Mouse (Mus musculus): ENCODE results near the gene Palld. TPM values are rescaled to one million over a fixed set of nuclear protein-coding genes. Genes with fewer than 3 reads are reported as not detected.

The Palld gene
- polyA plus RNA-seq, 1 experiment from 2014 or later, result 62.2 TPM

GRCm38 (mm10) chr8:61908303-61909215 is 6.1 kb upstream of the Palld start:
- no peaks in the 10 kb centered on the region for H3K27me3 ChIP-seq (replicated peaks; ENCODE audit: low read depth, poor library complexity, severe bottlenecking)
- H3K27ac ChIP-seq (replicated peaks), result no peak overlapping the region
- no peaks in the 10 kb centered on the region for H3K9me3 ChIP-seq
- no peak overlapping the region for H3K4me3 ChIP-seq
- no peak for DNase-seq (ENCODE audit: low spot score)
- H3K4me1 ChIP-seq, result 0 out of 2 replicates have a peak, but pooled peaks cover 4% of the 10 kb centered on the region
- H3K36me3 ChIP-seq (replicated peaks), result no peaks in the 10 kb centered on the region
- WGBS, result 73% methylated on average over 13 of the region's 13 CpGs

- Histone ChIP-seq H3K27me3 (replicated peaks; ENCODE audit: low read depth, poor library complexity, severe bottlenecking) (no peaks in the 10 kb centered on the region), H3K36me3 (replicated peaks) (no peaks in the 10 kb centered on the region), H3K4me1 (no peaks in the 10 kb centered on the region), H3K4me3 (no peak overlapping the region), H3K27ac (replicated peaks) (no peak overlapping the region), H3K9me3 (no peaks in the 10 kb centered on the region)
- 68% methylated on average over 6 of the region's 6 CpGs for WGBS
- no peak for DNase-seq (ENCODE audit: low spot score)
These were observed 1.3 kb downstream of the Palld start for GRCm38 (mm10) chr8:61901028-61901717.

GRCm38 (mm10) chr8:61897402-61897801 is 5.1 kb downstream of the Palld start:
- Histone ChIP-seq H3K4me3 (no peak overlapping the region), H3K4me1 (no peaks in the 10 kb centered on the region), H3K27me3 (replicated peaks; ENCODE audit: low read depth, poor library complexity, severe bottlenecking) (no peaks in the 10 kb centered on the region), H3K27ac (replicated peaks) (no peak overlapping the region), H3K9me3 (no peaks in the 10 kb centered on the region), H3K36me3 (replicated peaks) (no peaks in the 10 kb centered on the region)
- DNase-seq (ENCODE audit: low spot score), result no peak
- 73% methylated on average over 1 of the region's 1 CpGs for WGBS

- Histone ChIP-seq H3K9me3 (no peaks in the 10 kb centered on the region), H3K27ac (replicated peaks) (no peak overlapping the region), H3K36me3 (replicated peaks) (no peaks in the 10 kb centered on the region), H3K4me1 (no peaks in the 10 kb centered on the region), H3K4me3 (no peak overlapping the region), H3K27me3 (replicated peaks; ENCODE audit: low read depth, poor library complexity, severe bottlenecking) (no peaks in the 10 kb centered on the region)
- no peak for DNase-seq (ENCODE audit: low spot score)
- WGBS, result 92% methylated on average over 1 of the region's 1 CpGs
These were observed 5.7 kb downstream of the Palld start for GRCm38 (mm10) chr8:61896742-61897141.

- Histone ChIP-seq H3K27me3 (replicated peaks; ENCODE audit: low read depth, poor library complexity, severe bottlenecking) (no peaks in the 10 kb centered on the region), H3K9me3 (no peaks in the 10 kb centered on the region), H3K4me3 (no peak overlapping the region), H3K4me1 (no peaks in the 10 kb centered on the region), H3K27ac (replicated peaks) (no peak overlapping the region), H3K36me3 (replicated peaks) (no peaks in the 10 kb centered on the region)
- 60% methylated on average over 2 of the region's 2 CpGs for WGBS
- DNase-seq (ENCODE audit: low spot score), result peak; percentile 43
These were observed 8.4 kb downstream of the Palld start for GRCm38 (mm10) chr8:61894062-61894461.

GRCm38 (mm10) chr8:61877607-61878006 is 24.9 kb downstream of the Palld start:
- Histone ChIP-seq H3K9me3 (no peaks in the 10 kb centered on the region), H3K4me1 (no peaks in the 10 kb centered on the region), H3K27ac (replicated peaks) (no peak overlapping the region), H3K27me3 (replicated peaks; ENCODE audit: low read depth, poor library complexity, severe bottlenecking) (no peaks in the 10 kb centered on the region), H3K4me3 (no peak overlapping the region), H3K36me3 (replicated peaks) (no peaks in the 10 kb centered on the region)
- WGBS, result 72% methylated on average over 7 of the region's 7 CpGs
- DNase-seq (ENCODE audit: low spot score), result no peak

- Histone ChIP-seq H3K9me3 (no peaks in the 10 kb centered on the region), H3K4me3 (no peak overlapping the region), H3K36me3 (replicated peaks) (no peaks in the 10 kb centered on the region), H3K27ac (replicated peaks) (no peak overlapping the region), H3K4me1 (no peaks in the 10 kb centered on the region), H3K27me3 (replicated peaks; ENCODE audit: low read depth, poor library complexity, severe bottlenecking) (no peaks in the 10 kb centered on the region)
- WGBS, result 12% methylated on average over 5 of the region's 5 CpGs
- DNase-seq (ENCODE audit: low spot score), result peak; percentile 50
These were observed 27.2 kb downstream of the Palld start for GRCm38 (mm10) chr8:61875290-61875689.

GRCm38 (mm10) chr8:61873994-61874393 is 28.5 kb downstream of the Palld start:
- H3K4me1 ChIP-seq, result no peaks in the 10 kb centered on the region
- no peaks in the 10 kb centered on the region for H3K27me3 ChIP-seq (replicated peaks; ENCODE audit: low read depth, poor library complexity, severe bottlenecking)
- 46% methylated on average over 9 of the region's 9 CpGs for WGBS
- H3K4me3 ChIP-seq, result no peak overlapping the region
- DNase-seq (ENCODE audit: low spot score), result peak; percentile 34
- no peak overlapping the region for H3K27ac ChIP-seq (replicated peaks)
- H3K36me3 ChIP-seq (replicated peaks), result no peaks in the 10 kb centered on the region
- no peaks in the 10 kb centered on the region for H3K9me3 ChIP-seq

GRCm38 (mm10) chr8:61868481-61868880 is 34.0 kb downstream of the Palld start:
- H3K4me1 ChIP-seq, result no peaks in the 10 kb centered on the region
- DNase-seq (ENCODE audit: low spot score), result no peak
- 88% methylated on average over 3 of the region's 3 CpGs for whole genome bisulfite sequencing
- H3K27me3 ChIP-seq (replicated peaks; ENCODE audit: low read depth, poor library complexity, severe bottlenecking), result no peaks in the 10 kb centered on the region
- no peaks in the 10 kb centered on the region for H3K9me3 ChIP-seq
- no peak overlapping the region for H3K4me3 ChIP-seq
- no peaks in the 10 kb centered on the region for H3K36me3 ChIP-seq (replicated peaks)
- no peak overlapping the region for H3K27ac ChIP-seq (replicated peaks)

GRCm38 (mm10) chr8:61866920-61867319 is 35.6 kb downstream of the Palld start:
- Histone ChIP-seq H3K27me3 (replicated peaks; ENCODE audit: low read depth, poor library complexity, severe bottlenecking) (no peaks in the 10 kb centered on the region), H3K27ac (replicated peaks) (no peak overlapping the region), H3K9me3 (no peaks in the 10 kb centered on the region), H3K4me1 (no peaks in the 10 kb centered on the region), H3K4me3 (no peak overlapping the region), H3K36me3 (replicated peaks) (no peaks in the 10 kb centered on the region)
- no peak for DNase-seq (ENCODE audit: low spot score)
- WGBS, result 91% methylated on average over 1 of the region's 1 CpGs

GRCm38 (mm10) chr8:61865365-61865764 is 37.1 kb downstream of the Palld start:
- 91% methylated on average over 7 of the region's 7 CpGs for WGBS
- Histone ChIP-seq H3K27me3 (replicated peaks; ENCODE audit: low read depth, poor library complexity, severe bottlenecking) (no peaks in the 10 kb centered on the region), H3K9me3 (no peaks in the 10 kb centered on the region), H3K36me3 (replicated peaks) (no peaks in the 10 kb centered on the region), H3K4me3 (no peak overlapping the region), H3K4me1 (no peaks in the 10 kb centered on the region), H3K27ac (replicated peaks) (no peak overlapping the region)
- no peak for DNase-seq (ENCODE audit: low spot score)

GRCm38 (mm10) chr8:61851270-61851669 is 51.2 kb downstream of the Palld start:
- H3K9me3 ChIP-seq, result no peaks in the 10 kb centered on the region
- no peak for DNase-seq (ENCODE audit: low spot score)
- H3K4me3 ChIP-seq, result no peak overlapping the region
- peaks cover 15% of the 10 kb centered on the region for H3K4me1 ChIP-seq
- no peak overlapping the region for H3K27ac ChIP-seq (replicated peaks)
- no peaks in the 10 kb centered on the region for H3K27me3 ChIP-seq (replicated peaks; ENCODE audit: low read depth, poor library complexity, severe bottlenecking)
- no peaks in the 10 kb centered on the region for H3K36me3 ChIP-seq (replicated peaks)
- 85% methylated on average over 4 of the region's 4 CpGs for WGBS

Measured in embryonic facial prominence, embryonic 10.5 days (tissue).